Mouse (Mus musculus): Measurements from ENCODE around the gene Taar2. TPM values are rescaled to one million over a fixed set of nuclear protein-coding genes. Genes with fewer than 3 reads are reported as not detected.

Gene Taar2
- polyA plus RNA-seq (2012; rRNA removed): not detected in 2 replicates

GRCm38 (mm10) chr10:23938312-23938711 is at the start of gene Taar2:
Gene Taar2 (plus strand): TSS chr10:23938572.

GRCm38 (mm10) chr10:23894601-23895349 is 43.6 kb upstream of the Taar2 start, which contains the start of gene Vnn1:
Gene Vnn1 (plus strand): TSS chr10:23894688.

DNA sequence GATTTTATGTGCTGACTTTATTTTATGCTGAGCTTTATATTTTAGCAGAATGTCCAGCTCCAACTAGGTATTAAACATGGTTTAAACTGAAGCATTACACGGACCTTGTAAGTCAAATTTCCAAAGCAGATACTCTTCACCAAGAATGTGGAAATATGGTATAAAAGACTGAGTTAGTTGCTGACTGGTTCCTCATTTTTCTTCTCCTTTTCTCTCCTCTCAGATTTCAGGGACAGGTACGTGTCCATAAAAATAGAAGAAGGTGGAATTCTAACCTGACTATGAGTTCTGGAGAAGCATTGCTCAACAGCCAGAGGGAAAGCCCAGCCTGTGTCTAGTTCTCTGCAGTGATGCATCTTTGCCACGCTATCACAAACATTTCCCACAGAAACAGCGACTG is 18.3 kb upstream of the Taar2 start, which contains the start of gene Taar1:
Gene Taar1 (plus strand): TSS at position 301 of the 400 bp plus-strand sequence.

DNA sequence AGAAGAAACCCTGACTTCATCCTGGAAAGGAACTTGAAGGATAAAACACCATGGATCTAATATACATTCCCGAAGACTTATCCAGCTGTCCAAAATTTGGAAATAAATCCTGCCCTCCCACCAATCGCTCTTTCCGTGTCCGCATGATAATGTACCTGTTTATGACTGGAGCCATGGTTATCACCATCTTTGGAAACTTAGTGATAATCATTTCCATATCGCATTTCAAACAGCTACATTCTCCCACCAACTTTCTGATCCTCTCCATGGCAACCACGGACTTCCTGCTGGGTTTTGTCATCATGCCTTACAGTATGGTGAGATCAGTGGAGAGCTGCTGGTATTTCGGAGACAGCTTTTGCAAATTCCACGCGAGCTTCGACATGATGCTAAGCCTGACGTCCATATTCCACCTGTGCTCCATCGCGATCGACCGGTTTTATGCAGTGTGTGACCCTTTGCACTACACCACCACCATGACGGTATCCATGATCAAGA is 11.2 kb downstream of the Taar2 start, which contains the start of gene Taar3:
Gene Taar3 (plus strand): TSS at position 51 of the 498 bp plus-strand sequence.

GRCm38 (mm10) chr10:23960444-23960915 is 22.1 kb downstream of the Taar2 start, which contains the start of gene Taar4:
Gene Taar4 (plus strand): TSS chr10:23960494.

GRCm38 (mm10) chr10:23970656-23971165 is 32.3 kb downstream of the Taar2 start, which contains the start of gene Taar5:
Gene Taar5 (plus strand): TSS chr10:23970706.

DNA sequence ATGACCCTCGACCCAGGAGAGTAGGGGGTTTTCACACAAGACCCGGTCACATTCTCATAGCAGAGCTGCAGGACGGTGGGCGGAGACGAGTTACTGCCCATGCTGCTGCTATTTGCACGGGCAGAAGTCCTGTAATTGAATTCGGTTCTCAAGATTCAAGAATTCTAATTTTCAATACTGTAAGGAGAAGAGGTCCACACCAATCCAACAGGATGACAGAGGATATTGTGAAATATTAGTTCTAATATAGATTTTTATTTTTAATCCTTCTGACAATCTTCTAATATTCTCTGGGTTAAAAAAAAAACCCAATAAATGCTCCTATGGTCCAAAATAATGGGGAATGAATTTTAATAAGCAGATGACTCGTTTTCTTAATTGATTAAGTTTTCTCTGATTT is 47.2 kb downstream of the Taar2 start, which contains the start of gene Taar6:
Gene Taar6 (minus strand): TSS at position 101 of the 400 bp plus-strand sequence.

Other genes starting within 250 kb of the Taar2 start
- gene Rps12, start 151.3 kb upstream of the Taar2 start, polyA plus RNA-seq (2012; rRNA removed): 3,495 and 3,764 TPM in 2 replicates
- gene Slc18b1, start 141.6 kb upstream of the Taar2 start, polyA plus RNA-seq (2012; rRNA removed): 26.0 and 26.3 TPM in 2 replicates
- 0.05 TPM in 1 of 2 replicates, not detected in the other for gene Vnn3, start 87.1 kb upstream of the Taar2 start, polyA plus RNA-seq (2012; rRNA removed)
- 0.17 and 0.50 TPM in 2 replicates for gene Vnn1, start 43.9 kb upstream of the Taar2 start, polyA plus RNA-seq (2012; rRNA removed)
- gene Taar1, start 18.2 kb upstream of the Taar2 start, polyA plus RNA-seq (2012; rRNA removed): not detected in 2 replicates
- gene Taar3, start 11.0 kb downstream of the Taar2 start, polyA plus RNA-seq (2012; rRNA removed): not detected in 2 replicates
- not detected in 2 replicates for gene Taar4, start 21.9 kb downstream of the Taar2 start, polyA plus RNA-seq (2012; rRNA removed)
- gene Taar5, start 32.1 kb downstream of the Taar2 start, polyA plus RNA-seq (2012; rRNA removed): 0.18 and 0.93 TPM in 2 replicates
- not detected in 2 replicates for gene Taar6, start 47.1 kb downstream of the Taar2 start, polyA plus RNA-seq (2012; rRNA removed)
- gene Taar7a, start 54.9 kb downstream of the Taar2 start, polyA plus RNA-seq (2012; rRNA removed): not detected in 2 replicates
- not detected in 2 replicates for gene Taar7b, start 61.4 kb downstream of the Taar2 start, polyA plus RNA-seq (2012; rRNA removed)
- gene Taar7d, start 88.7 kb downstream of the Taar2 start, polyA plus RNA-seq (2012; rRNA removed): not detected in 2 replicates
- gene Taar7e, start 99.0 kb downstream of the Taar2 start, polyA plus RNA-seq (2012; rRNA removed): not detected in 2 replicates
- gene Taar7f, start 110.9 kb downstream of the Taar2 start, polyA plus RNA-seq (2012; rRNA removed): not detected in 2 replicates
- not detected in 2 replicates for gene Taar8a, start 137.9 kb downstream of the Taar2 start, polyA plus RNA-seq (2012; rRNA removed)
- gene Taar8b, start 153.7 kb downstream of the Taar2 start, polyA plus RNA-seq (2012; rRNA removed): not detected in 2 replicates
- not detected in 2 replicates for gene Taar8c, start 163.3 kb downstream of the Taar2 start, polyA plus RNA-seq (2012; rRNA removed)
- not detected in 2 replicates for gene Taar9, start 171.0 kb downstream of the Taar2 start, polyA plus RNA-seq (2012; rRNA removed)
- gene Stx7, start 210.7 kb downstream of the Taar2 start, polyA plus RNA-seq (2012; rRNA removed): 160 and 189 TPM in 2 replicates

Measured in central nervous system, embryonic 14 days (tissue).